Mouse (Mus musculus): ENCODE data around the gene Ttll5.

The Ttll5 gene

DNA sequence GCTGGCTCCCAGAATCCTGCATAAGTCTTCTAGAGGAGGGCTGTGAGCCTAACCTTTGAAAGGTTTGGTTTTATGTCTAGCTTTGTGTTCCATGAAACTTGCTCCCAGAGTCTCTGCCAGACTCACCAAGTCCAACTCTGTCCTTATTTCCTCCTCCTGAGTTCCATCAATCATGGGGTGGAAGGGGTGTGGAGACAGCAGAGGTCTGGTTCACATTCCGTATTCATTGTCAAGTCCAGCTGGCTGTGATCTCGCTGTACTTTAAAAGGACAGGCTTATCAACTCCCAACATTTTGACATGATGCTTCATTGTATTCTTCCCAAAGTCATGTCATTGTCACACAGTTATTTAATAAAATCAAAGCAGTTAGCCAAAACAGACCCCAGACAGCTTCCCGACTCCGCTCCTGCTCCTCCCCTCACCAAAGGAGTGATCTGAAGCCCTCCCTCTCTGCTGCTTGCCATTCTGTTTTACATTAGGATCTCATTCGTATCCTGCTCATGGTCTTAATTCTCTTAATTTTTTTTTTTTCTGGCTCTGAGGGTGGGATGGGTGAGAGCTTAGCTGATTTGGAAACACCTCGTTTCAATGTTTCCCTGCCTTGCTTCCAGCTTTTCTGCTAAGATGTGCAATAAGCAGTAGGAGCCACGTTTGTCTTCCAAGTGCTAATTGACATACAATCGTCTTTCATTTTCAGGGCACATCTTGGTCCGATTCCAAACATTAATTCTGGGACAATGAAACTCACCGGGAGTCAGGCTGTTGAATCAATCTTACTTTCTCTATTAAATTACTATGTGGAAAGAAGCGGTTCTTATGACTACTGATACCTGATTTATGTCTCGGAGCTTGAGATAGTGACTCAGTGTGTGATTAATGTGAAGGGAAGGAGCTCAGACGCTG is 162.3 kb downstream of the Ttll5 start:
- in situ Hi-C loops (cut with MboI; ENCODE audit: low pct_unique_long_range_greater_than_20kb in 1 of 2, low sequenced_read_pairs in 2 of 2, unreplicated experiment in 1 of 2), result no loop called here

DNA sequence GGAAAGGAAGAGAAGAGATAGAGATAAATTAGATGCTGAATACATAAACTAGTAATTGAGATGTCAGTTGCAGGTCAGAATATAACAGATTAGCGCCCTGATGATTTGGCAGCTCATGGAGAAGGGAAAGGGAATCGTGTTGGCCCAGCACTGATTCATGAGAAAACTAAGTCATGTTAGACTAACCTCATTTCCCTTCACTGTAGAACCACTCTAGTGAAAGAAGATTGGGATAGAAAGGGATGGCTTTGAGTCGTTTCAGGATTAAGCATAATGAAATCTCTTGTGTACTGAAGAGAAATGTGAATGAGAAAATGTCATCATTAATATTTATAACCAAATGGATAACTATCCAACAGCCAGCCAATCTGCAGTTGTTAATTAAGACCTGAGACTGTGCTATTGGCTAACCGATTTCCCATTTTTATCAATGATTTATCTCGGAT is 163.0 kb downstream of the Ttll5 start:
- in situ Hi-C loops (cut with MboI; ENCODE audit: low pct_unique_long_range_greater_than_20kb in 1 of 2, low sequenced_read_pairs in 2 of 2, unreplicated experiment in 1 of 2), result no loop called here

- in situ Hi-C loops (cut with MboI; ENCODE audit: low pct_unique_long_range_greater_than_20kb in 1 of 2, low sequenced_read_pairs in 2 of 2, unreplicated experiment in 1 of 2), result no loop called here
Observed at GRCm38 (mm10) chr12:85988121-85988520, 163.7 kb downstream of the Ttll5 start.

- in situ Hi-C loops (cut with MboI; ENCODE audit: low pct_unique_long_range_greater_than_20kb in 1 of 2, low sequenced_read_pairs in 2 of 2, unreplicated experiment in 1 of 2), result no loop called here
Observed at GRCm38 (mm10) chr12:85988818-85989377, 164.4 kb downstream of the Ttll5 start.

- in situ Hi-C loops (cut with MboI; ENCODE audit: low pct_unique_long_range_greater_than_20kb in 1 of 2, low sequenced_read_pairs in 2 of 2, unreplicated experiment in 1 of 2), result no loop called here
Observed at GRCm38 (mm10) chr12:85992013-85992837, 167.8 kb downstream of the Ttll5 start.

DNA sequence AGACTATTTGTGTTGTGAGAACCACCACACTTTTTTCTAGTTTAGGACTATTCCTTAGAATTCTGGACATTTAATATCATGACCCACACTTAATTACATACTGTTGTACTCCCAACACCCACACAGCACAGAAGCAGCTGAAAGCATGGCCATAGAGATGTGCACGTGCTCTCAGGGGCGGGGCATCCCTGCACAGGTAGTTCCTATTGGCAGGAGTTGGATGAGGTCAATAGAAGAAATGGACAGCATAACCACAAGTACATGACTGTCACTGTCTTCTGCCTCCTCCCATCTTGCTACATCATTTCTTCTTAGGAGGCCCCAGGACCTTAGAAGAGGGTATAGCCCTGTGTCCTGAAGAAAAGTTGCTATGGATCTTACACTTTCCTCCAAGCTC is 168.4 kb downstream of the Ttll5 start:
- in situ Hi-C loops (cut with MboI; ENCODE audit: low pct_unique_long_range_greater_than_20kb in 1 of 2, low sequenced_read_pairs in 2 of 2, unreplicated experiment in 1 of 2), result no loop called here

- in situ Hi-C loops (cut with MboI; ENCODE audit: low pct_unique_long_range_greater_than_20kb in 1 of 2, low sequenced_read_pairs in 2 of 2, unreplicated experiment in 1 of 2), result no loop called here
Observed at GRCm38 (mm10) chr12:85993790-85994360, 169.4 kb downstream of the Ttll5 start.

DNA sequence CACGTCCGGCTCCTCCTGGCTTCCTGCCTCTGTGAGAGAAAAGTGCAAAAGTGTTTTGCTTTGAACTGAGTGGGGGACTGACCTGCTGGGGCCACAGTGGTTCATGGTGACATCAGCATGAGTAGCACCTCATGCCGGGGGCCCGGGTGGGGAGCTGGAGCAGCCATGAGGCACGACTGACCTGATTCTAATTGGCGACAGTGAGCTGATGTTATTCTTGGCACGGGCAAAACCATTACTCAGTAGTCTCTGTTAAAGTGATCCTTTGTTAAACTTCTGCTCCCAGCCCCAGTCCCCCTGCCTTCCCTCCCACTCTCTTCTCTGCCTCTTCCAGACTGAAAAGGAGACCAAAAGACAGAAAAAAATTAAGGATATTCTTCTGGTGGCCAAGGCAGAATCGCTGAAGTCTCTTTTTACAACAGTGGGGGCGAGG is 176.2 kb downstream of the Ttll5 start:
- in situ Hi-C loops (cut with MboI; ENCODE audit: low pct_unique_long_range_greater_than_20kb in 1 of 2, low sequenced_read_pairs in 2 of 2, unreplicated experiment in 1 of 2), result no loop called here

DNA sequence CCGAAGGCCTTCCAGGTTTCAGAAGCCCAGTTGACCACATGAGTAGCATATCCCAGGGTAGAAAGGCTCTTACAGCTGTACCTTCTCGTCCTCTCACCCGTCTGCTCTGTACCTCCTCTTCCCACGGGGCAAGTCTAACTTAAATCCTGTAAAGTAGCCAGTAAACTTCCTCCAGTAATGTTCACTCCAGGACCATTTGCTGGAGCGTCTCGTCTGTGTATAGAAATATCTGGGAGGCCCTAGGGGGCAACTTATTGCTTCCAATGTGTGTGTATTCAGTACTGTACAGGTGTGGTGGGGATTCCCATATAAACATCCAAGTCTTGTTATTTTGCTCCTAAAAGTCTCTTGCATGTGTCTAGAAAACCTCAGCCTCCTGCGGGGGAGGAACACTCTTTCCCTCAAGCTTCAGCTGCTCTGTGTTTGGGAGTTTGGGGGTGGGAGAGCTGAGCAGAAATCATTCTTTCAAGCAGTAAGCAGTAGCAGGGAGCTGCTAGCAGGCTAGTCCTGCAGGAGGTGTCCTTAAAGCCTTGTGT is 176.7 kb downstream of the Ttll5 start:
- in situ Hi-C loops (cut with MboI; ENCODE audit: low pct_unique_long_range_greater_than_20kb in 1 of 2, low sequenced_read_pairs in 2 of 2, unreplicated experiment in 1 of 2), result no loop called here

GRCm38 (mm10) chr12:86004627-86005026 is 180.2 kb downstream of the Ttll5 start:
- in situ Hi-C loops (cut with MboI; ENCODE audit: low pct_unique_long_range_greater_than_20kb in 1 of 2, low sequenced_read_pairs in 2 of 2, unreplicated experiment in 1 of 2), result no loop called here

DNA sequence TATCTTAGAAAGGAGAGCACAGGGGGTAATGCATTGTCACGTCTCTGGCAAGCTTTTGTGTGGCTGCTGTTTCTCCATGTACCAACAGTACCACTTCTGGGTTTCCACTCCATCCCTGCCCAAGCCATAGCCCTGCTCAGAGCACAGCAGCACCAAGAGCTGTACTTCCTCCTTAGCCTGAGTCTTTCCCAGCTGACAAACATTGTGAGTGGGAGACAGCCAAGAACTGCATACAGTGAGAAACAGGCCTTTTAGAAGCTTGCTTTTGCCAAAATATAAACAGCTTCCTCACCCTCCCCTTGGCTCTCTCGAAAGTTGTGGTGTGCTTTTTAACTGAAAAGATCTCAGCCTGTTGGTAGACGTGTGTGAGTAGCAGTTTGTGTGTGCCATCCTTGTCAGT is 182.9 kb downstream of the Ttll5 start:
- in situ Hi-C loops (cut with MboI; ENCODE audit: low pct_unique_long_range_greater_than_20kb in 1 of 2, low sequenced_read_pairs in 2 of 2, unreplicated experiment in 1 of 2), result no loop called here

DNA sequence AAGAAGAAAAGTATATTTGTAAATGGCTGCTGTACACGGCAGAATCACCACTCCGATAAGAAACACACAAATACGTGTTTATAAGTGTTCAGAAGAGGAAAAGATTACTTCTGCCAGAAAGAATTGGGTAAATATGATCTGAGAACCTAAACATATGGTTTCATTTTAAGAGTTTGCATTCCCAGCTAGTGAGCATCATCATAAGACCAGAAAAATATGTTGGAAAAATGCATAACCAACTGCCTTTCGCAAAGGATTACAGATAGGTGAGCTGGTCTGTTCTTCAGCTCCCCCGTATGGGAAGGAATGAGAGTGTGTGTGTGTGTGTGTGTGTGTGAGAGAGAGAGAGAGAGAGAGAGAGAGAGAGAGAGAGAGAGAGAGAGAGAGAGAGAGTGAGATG is 186.2 kb downstream of the Ttll5 start:
- in situ Hi-C loops (cut with MboI; ENCODE audit: low pct_unique_long_range_greater_than_20kb in 1 of 2, low sequenced_read_pairs in 2 of 2, unreplicated experiment in 1 of 2), result no loop called here

DNA sequence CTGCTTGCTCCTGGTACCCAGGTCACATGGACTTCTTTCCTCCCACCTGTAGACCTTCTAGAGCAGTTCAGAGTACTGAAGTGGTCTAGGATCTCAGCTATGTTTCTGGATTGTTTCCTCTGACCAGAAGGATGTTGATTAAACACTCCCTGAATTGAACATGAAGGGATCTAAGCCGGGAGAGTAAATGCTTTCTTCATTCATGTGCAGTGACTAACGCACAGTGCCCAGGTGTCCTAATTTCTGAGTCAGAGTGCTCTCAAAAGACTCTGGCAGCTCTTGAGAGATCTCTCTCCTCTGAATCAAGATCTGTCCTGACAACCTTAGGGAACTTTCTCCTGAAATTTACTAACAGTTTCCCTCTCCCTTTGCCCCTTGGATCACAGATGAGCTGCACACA is 187.7 kb downstream of the Ttll5 start:
- in situ Hi-C loops (cut with MboI; ENCODE audit: low pct_unique_long_range_greater_than_20kb in 1 of 2, low sequenced_read_pairs in 2 of 2, unreplicated experiment in 1 of 2), result no loop called here

DNA sequence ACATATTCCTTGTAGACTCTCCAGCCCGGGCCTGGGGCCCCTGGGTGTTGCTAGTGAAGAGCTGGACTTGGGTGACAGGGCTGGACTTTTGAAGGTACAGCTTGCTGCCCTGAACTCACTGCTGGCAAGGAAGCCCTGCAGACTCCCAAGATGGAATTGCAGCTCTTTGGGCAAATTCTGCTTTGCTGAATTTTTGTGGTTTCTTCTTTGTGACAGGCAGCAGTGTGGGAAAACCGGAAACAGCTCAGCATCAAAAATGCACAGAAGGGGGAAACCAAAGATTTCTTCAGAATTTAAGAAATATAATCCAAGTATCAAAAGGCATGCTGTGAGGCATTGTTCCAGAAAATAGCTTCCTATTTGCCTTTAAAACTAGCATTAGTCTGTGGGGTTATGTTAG is 189.7 kb downstream of the Ttll5 start:
- in situ Hi-C loops (cut with MboI; ENCODE audit: low pct_unique_long_range_greater_than_20kb in 1 of 2, low sequenced_read_pairs in 2 of 2, unreplicated experiment in 1 of 2), result no loop called here

DNA sequence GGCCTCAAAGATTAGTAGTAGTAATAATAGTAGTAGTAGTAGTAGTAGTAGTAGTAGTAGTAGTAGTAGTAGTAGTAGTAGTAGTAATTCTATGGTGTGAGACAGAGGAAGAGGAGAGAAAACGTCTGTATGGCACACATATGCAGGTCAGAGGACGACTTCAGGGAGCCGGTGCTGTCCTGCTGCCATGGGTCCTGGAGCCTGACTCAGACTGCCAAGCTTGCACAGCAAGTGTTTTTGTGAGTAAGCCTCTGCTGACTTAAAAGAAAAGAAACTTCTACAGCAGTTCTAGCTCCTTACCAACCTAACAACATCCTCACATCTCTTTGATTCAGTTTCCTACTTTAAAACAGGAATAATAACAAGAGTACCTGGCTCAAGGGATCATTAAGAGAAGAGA is 190.2 kb downstream of the Ttll5 start:
- in situ Hi-C loops (cut with MboI; ENCODE audit: low pct_unique_long_range_greater_than_20kb in 1 of 2, low sequenced_read_pairs in 2 of 2, unreplicated experiment in 1 of 2), result no loop called here

DNA sequence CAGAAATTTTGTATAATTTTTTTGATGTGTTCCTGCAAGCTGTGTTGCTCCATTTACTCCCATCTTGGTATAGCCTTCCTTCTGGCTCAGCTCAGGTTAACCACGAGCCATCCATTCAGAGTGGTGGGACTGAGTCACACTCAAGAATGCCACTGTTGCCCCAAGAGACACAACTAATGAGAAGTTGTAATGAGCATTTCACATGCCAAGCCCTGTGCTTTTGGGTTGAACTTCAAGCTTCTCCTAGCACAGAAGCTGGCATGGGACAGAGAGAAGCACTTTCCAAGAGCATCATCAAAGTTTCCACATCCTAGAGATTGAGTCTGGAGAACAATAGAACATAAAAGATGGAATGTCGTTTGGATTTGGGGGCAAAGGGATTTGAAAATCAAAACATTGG is 190.7 kb downstream of the Ttll5 start:
- in situ Hi-C loops (cut with MboI; ENCODE audit: low pct_unique_long_range_greater_than_20kb in 1 of 2, low sequenced_read_pairs in 2 of 2, unreplicated experiment in 1 of 2), result no loop called here

- in situ Hi-C loops (cut with MboI; ENCODE audit: low pct_unique_long_range_greater_than_20kb in 1 of 2, low sequenced_read_pairs in 2 of 2, unreplicated experiment in 1 of 2), result no loop called here
Observed at GRCm38 (mm10) chr12:86017360-86017759, 192.9 kb downstream of the Ttll5 start.

DNA sequence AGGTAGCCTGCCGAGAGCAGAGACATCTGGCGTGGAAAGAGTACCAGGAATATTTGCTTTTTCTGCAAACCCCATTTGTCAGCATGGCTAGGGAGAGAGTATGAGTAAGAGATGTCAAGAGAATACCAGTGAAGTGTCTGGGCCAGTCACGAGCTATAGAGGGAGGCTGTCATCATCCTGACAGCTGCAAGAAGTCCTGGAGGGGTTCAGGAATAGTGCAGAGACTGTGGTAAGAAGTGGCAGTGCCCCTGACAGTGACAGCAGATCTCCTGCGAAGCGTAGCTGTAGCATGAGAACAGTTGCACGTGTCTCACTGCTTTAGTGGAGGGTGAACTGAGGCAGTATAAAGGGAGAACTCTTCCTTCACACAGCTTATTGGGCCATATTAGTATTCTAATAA is 197.1 kb downstream of the Ttll5 start:
- in situ Hi-C loops (cut with MboI; ENCODE audit: low pct_unique_long_range_greater_than_20kb in 1 of 2, low sequenced_read_pairs in 2 of 2, unreplicated experiment in 1 of 2), result loop anchor here in 1 of 2 experiments (10.0 kb wide), 1 partner anchor 53 kb away; the partner anchor contains the start of gene Tgfb3

All from mouse embryonic stem cell (cell line).